In genomic region chr12:68554943-68555627, GRCm38 (mm10) we compare ENCODE assay signal across 24 mouse cellular contexts.
DNase-seq lines count a peak whose midpoint lies in the region; ATAC-seq and TF ChIP-seq lines count a peak whose summit lies in the region.
"Had no signal": no experiment of that assay in that cellular context is flagged by ENCODE, and none has a peak within 500 bp of the region (broad histone marks: within the 10 kb centered on the region; RNA-seq: fewer than 3 reads in every experiment).

No protein-coding gene starts in this region.

- no peaks in the 10 kb centered on the region for H3K36me3 ChIP-seq in forebrain, embryonic 13.5 days (ENCODE audit: poor library complexity, severe bottlenecking)
- no peaks in the 10 kb centered on the region for H3K36me3 ChIP-seq in forebrain, embryonic 16.5 days (ENCODE audit: control insufficient read depth, insufficient read depth)
- H3K36me3 ChIP-seq in lung, embryonic 14.5 days (ENCODE audit: insufficient read depth): no peaks in the 10 kb centered on the region
- H3K36me3 ChIP-seq in ES-Bruce4 (ENCODE audit: control insufficient read depth, insufficient read depth, low read length, poor library complexity, severe bottlenecking): no peaks in the 10 kb centered on the region
- H3K36me3 ChIP-seq in embryonic facial prominence, embryonic 14.5 days (ENCODE audit: control insufficient read depth, insufficient read depth, low read length): no peaks in the 10 kb centered on the region
- H3K36me3 ChIP-seq: hindbrain, embryonic 10.5 days; liver, embryonic 12.5 days had no signal

- DNase-seq in lung, embryonic 14.5 days: no peak
- no peak for DNase-seq in lung, postnatal 25 days (ENCODE audit: low spot score)
- DNase-seq in embryonic facial prominence, embryonic 14.5 days (ENCODE audit: low spot score): peak; percentile 32
- DNase-seq in ovary, postnatal 36 days (ENCODE audit: low spot score): no peak
- DNase-seq: adrenal gland, postnatal 25 days; cerebellum, adult 11-12 months; cerebellum, adult 9-11 months; embryo, embryonic 11 days; gastrocnemius, postnatal 10 days; heart, postnatal 14 days; kidney, adult 9 months; kidney, postnatal 14 days; liver, postnatal 0 days; right cerebral cortex, adult 18-20 months; right cerebral cortex, postnatal 4 days; thymus, postnatal 4 days had no signal

- no peaks in the 10 kb centered on the region for H3K27me3 ChIP-seq in forebrain, embryonic 13.5 days
- no peaks in the 10 kb centered on the region for H3K27me3 ChIP-seq in forebrain, embryonic 16.5 days (replicated peaks; ENCODE audit: control insufficient read depth, insufficient read depth, low read length)
- no peaks in the 10 kb centered on the region for H3K27me3 ChIP-seq in lung, embryonic 14.5 days (ENCODE audit: insufficient read depth, low read length)
- H3K27me3 ChIP-seq in ES-Bruce4 (ENCODE audit: control insufficient read depth, insufficient read depth, low read length, poor library complexity, severe bottlenecking): no peaks in the 10 kb centered on the region
- H3K27me3 ChIP-seq in embryonic facial prominence, embryonic 14.5 days (replicated peaks; ENCODE audit: control insufficient read depth, insufficient read depth, low read length): no peaks in the 10 kb centered on the region
- H3K27me3 ChIP-seq: liver, embryonic 12.5 days had no signal

- no peak overlapping the region for H3K4me3 ChIP-seq in forebrain, embryonic 13.5 days
- H3K4me3 ChIP-seq in forebrain, embryonic 16.5 days (replicated peaks; ENCODE audit: low read length): no peak overlapping the region
- H3K4me3 ChIP-seq in lung, embryonic 14.5 days (ENCODE audit: low read depth, low read length): no peak overlapping the region
- H3K4me3 ChIP-seq in ES-Bruce4 (ENCODE audit: low read depth, low read length): no peak overlapping the region
- H3K4me3 ChIP-seq in embryonic facial prominence, embryonic 14.5 days (ENCODE audit: low read depth, low read length): no peak overlapping the region
- H3K4me3 ChIP-seq: hindbrain, embryonic 10.5 days; liver, embryonic 12.5 days had no signal

- 49% methylated on average over 7 of the region's 7 CpGs for WGBS in forebrain, embryonic 13.5 days
- 40% methylated on average over 7 of the region's 7 CpGs for whole genome bisulfite sequencing in forebrain, embryonic 16.5 days
- 51% methylated on average over 6 of the region's 7 CpGs for WGBS in lung, embryonic 14.5 days
- WGBS in embryonic facial prominence, embryonic 14.5 days: 56% methylated on average over 7 of the region's 7 CpGs

- TF ChIP-seq POLR2A in ES-Bruce4 (IDR thresholded peaks at IDR 0.05; ENCODE audit: insufficient read depth, low read length): no peak

- TF ChIP-seq EP300 in ES-Bruce4 (IDR thresholded peaks at IDR 0.05; ENCODE audit: insufficient read depth, low read depth, low read length): no peak

- 0 out of 2 replicates have a peak, but pooled peaks cover 3% of the 10 kb centered on the region for H3K4me1 ChIP-seq in forebrain, embryonic 13.5 days
- no peaks in the 10 kb centered on the region for H3K4me1 ChIP-seq in forebrain, embryonic 16.5 days (replicated peaks; ENCODE audit: control insufficient read depth, insufficient read depth, low read length)
- H3K4me1 ChIP-seq in lung, embryonic 14.5 days (ENCODE audit: insufficient read depth): no peaks in the 10 kb centered on the region
- peaks cover 2% of the 10 kb centered on the region for H3K4me1 ChIP-seq in ES-Bruce4 (ENCODE audit: control insufficient read depth, insufficient read depth, low read length)
- H3K4me1 ChIP-seq in embryonic facial prominence, embryonic 14.5 days (ENCODE audit: control insufficient read depth, insufficient read depth, low read length): no peaks in the 10 kb centered on the region
- H3K4me1 ChIP-seq: hindbrain, embryonic 10.5 days; liver, embryonic 12.5 days had no signal

- no peaks in the 10 kb centered on the region for H3K9me3 ChIP-seq in forebrain, embryonic 13.5 days (replicated peaks)
- no peaks in the 10 kb centered on the region for H3K9me3 ChIP-seq in forebrain, embryonic 16.5 days (ENCODE audit: control insufficient read depth, low read length)
- H3K9me3 ChIP-seq in lung, embryonic 14.5 days (ENCODE audit: low read depth, low read length): no peaks in the 10 kb centered on the region
- peaks cover 20% of the 10 kb centered on the region for H3K9me3 ChIP-seq in ES-Bruce4 (replicated peaks; ENCODE audit: control insufficient read depth, insufficient read depth, low read length, poor library complexity, severe bottlenecking)
- H3K9me3 ChIP-seq in embryonic facial prominence, embryonic 14.5 days (ENCODE audit: control insufficient read depth, low read length): no peaks in the 10 kb centered on the region
- H3K9me3 ChIP-seq: liver, embryonic 12.5 days had no signal

- H3K9ac ChIP-seq in forebrain, embryonic 13.5 days: no peak overlapping the region
- no peak overlapping the region for H3K9ac ChIP-seq in forebrain, embryonic 16.5 days (replicated peaks; ENCODE audit: low read depth, low read length)
- H3K9ac ChIP-seq in lung, embryonic 14.5 days: no peak overlapping the region
- no peak overlapping the region for H3K9ac ChIP-seq in ES-Bruce4 (ENCODE audit: low read depth, poor library complexity, severe bottlenecking)
- no peak overlapping the region for H3K9ac ChIP-seq in embryonic facial prominence, embryonic 14.5 days (ENCODE audit: low read depth, low read length)
- H3K9ac ChIP-seq: liver, embryonic 12.5 days; liver, postnatal 0 days had no signal

- no peak for TF ChIP-seq CTCF in lung, embryonic 14.5 days (IDR thresholded peaks at IDR 0.05; ENCODE audit: low read depth)
- TF ChIP-seq CTCF in ES-Bruce4 (IDR thresholded peaks at IDR 0.05; ENCODE audit: low read depth, low read length): no peak

- peak; percentile 33; the same call in 1 of the 2 replicates for ATAC-seq in forebrain, embryonic 13.5 days
- ATAC-seq in forebrain, embryonic 16.5 days: no peak
- ATAC-seq in lung, embryonic 14.5 days (ENCODE audit: insufficient read depth): peak; percentile 54; the same call in 1 of the 2 replicates
- ATAC-seq in embryonic facial prominence, embryonic 14.5 days (ENCODE audit: low read depth): peak; percentile 81
- ATAC-seq: intestine, postnatal 0 days; liver, embryonic 12.5 days; liver, postnatal 0 days; lung, postnatal 0 days had no signal

- no peak overlapping the region for H3K4me2 ChIP-seq in forebrain, embryonic 13.5 days
- H3K4me2 ChIP-seq in forebrain, embryonic 16.5 days (ENCODE audit: low read length): no peak overlapping the region
- H3K4me2 ChIP-seq in lung, embryonic 14.5 days: no peak overlapping the region
- H3K4me2 ChIP-seq in embryonic facial prominence, embryonic 14.5 days (ENCODE audit: low read depth, low read length): no peak overlapping the region
- H3K4me2 ChIP-seq: liver, embryonic 12.5 days had no signal

- H3K27ac ChIP-seq in forebrain, embryonic 13.5 days: no peak overlapping the region
- no peak overlapping the region for H3K27ac ChIP-seq in forebrain, embryonic 16.5 days (ENCODE audit: low read length)
- no peak overlapping the region for H3K27ac ChIP-seq in lung, embryonic 14.5 days (ENCODE audit: low read depth)
- peak overlapping the region; percentile 72; the same call in 1 of the 2 replicates for H3K27ac ChIP-seq in ES-Bruce4 (ENCODE audit: insufficient read depth, low read length)
- no peak overlapping the region for H3K27ac ChIP-seq in embryonic facial prominence, embryonic 14.5 days (replicated peaks; ENCODE audit: low read depth, low read length)
- H3K27ac ChIP-seq: hindbrain, embryonic 10.5 days; liver, embryonic 12.5 days; macrophage had no signal
